Mouse (Mus musculus): ENCODE results near the gene Abcd2.

Abcd2 gene

GRCm38 (mm10) chr15:91191412-91192222 is at the start of gene Abcd2:
Gene Abcd2 (minus strand): TSS chr15:91191799.
- peak; percentile 6 for DNase-seq (ENCODE audit: extremely low read depth, insufficient read length, low spot score)

GRCm38 (mm10) chr15:91240683-91241335 is 49.2 kb upstream of the Abcd2 start:
- DNase-seq (ENCODE audit: extremely low read depth, insufficient read length, low spot score), result no peak

- DNase-seq (ENCODE audit: extremely low read depth, insufficient read length, low spot score), result no peak
Measured at GRCm38 (mm10) chr15:91237294-91237693, 45.7 kb upstream of the Abcd2 start.

- no peak for DNase-seq (ENCODE audit: extremely low read depth, insufficient read length, low spot score)
Measured at GRCm38 (mm10) chr15:91206518-91206917, 14.9 kb upstream of the Abcd2 start.

- no peak for DNase-seq (ENCODE audit: extremely low read depth, insufficient read length, low spot score)
Measured at GRCm38 (mm10) chr15:91203521-91203920, 11.9 kb upstream of the Abcd2 start.

GRCm38 (mm10) chr15:91202486-91202885 is 10.9 kb upstream of the Abcd2 start:
- DNase-seq (ENCODE audit: extremely low read depth, insufficient read length, low spot score), result no peak

GRCm38 (mm10) chr15:91200833-91201232 is 9.2 kb upstream of the Abcd2 start:
- no peak for DNase-seq (ENCODE audit: extremely low read depth, insufficient read length, low spot score)

GRCm38 (mm10) chr15:91199256-91199905 is 7.8 kb upstream of the Abcd2 start, which contains the start of gene CN725425:
Gene CN725425 (plus strand): TSS chr15:91199494.
- peak; percentile 11 for DNase-seq (ENCODE audit: extremely low read depth, insufficient read length, low spot score)

GRCm38 (mm10) chr15:91192223-91192598 is 612 bp upstream of the Abcd2 start:
- no peak for DNase-seq (ENCODE audit: extremely low read depth, insufficient read length, low spot score)

- no peak for DNase-seq (ENCODE audit: extremely low read depth, insufficient read length, low spot score)
Measured at GRCm38 (mm10) chr15:91190519-91191207, 936 bp downstream of the Abcd2 start.

- no peak for DNase-seq (ENCODE audit: extremely low read depth, insufficient read length, low spot score)
Measured at GRCm38 (mm10) chr15:91190026-91190425, 1.6 kb downstream of the Abcd2 start.

- no peak for DNase-seq (ENCODE audit: extremely low read depth, insufficient read length, low spot score)
Measured at GRCm38 (mm10) chr15:91186358-91186757, 5.2 kb downstream of the Abcd2 start.

GRCm38 (mm10) chr15:91179911-91180622 is 11.5 kb downstream of the Abcd2 start:
- no peak for DNase-seq (ENCODE audit: extremely low read depth, insufficient read length, low spot score)

- no peak for DNase-seq (ENCODE audit: extremely low read depth, insufficient read length, low spot score)
Measured at GRCm38 (mm10) chr15:91178656-91179314, 12.8 kb downstream of the Abcd2 start.

- DNase-seq (ENCODE audit: extremely low read depth, insufficient read length, low spot score), result no peak
Measured at GRCm38 (mm10) chr15:91172193-91172592, 19.4 kb downstream of the Abcd2 start.

- DNase-seq (ENCODE audit: extremely low read depth, insufficient read length, low spot score), result no peak
Measured at GRCm38 (mm10) chr15:91171332-91171731, 20.3 kb downstream of the Abcd2 start.

GRCm38 (mm10) chr15:91170602-91171328 is 20.8 kb downstream of the Abcd2 start:
- DNase-seq (ENCODE audit: extremely low read depth, insufficient read length, low spot score), result no peak

GRCm38 (mm10) chr15:91167850-91168562 is 23.6 kb downstream of the Abcd2 start:
- no peak for DNase-seq (ENCODE audit: extremely low read depth, insufficient read length, low spot score)
